Mouse (Mus musculus) adrenal gland, adult 18-20 months (tissue): ENCODE results near the gene Trmt44. TPM values are rescaled to one million over a fixed set of nuclear protein-coding genes. Genes with fewer than 3 reads are reported as not detected.
A peak's percentile ranks its signal among the peaks of the same experiment; 100 is the strongest.
"Not testable (repeated sequence)": the region's sequence is repeated elsewhere in the genome, so short reads cannot be mapped to it uniquely, and the experiment has no call there.

Experiments used
- DNase-seq, 2 experiments: peaks; one replicate each; pipeline ENCODE4 v3.0.0; 2021 to 2022; ENCODE audit warnings: low spot score in 2 of 2
- total RNA-seq, 2 experiments: library from RNA; stranded (reverse); gene quantifications; 1 replicate in 1 of 2; 2 replicates in 1 of 2; pipeline ENCODE4 v1.2.3; 2021

Gene Trmt44
- total RNA-seq, 2 experiments from 2014 or later: 7.1 to 7.7 TPM

DNA sequence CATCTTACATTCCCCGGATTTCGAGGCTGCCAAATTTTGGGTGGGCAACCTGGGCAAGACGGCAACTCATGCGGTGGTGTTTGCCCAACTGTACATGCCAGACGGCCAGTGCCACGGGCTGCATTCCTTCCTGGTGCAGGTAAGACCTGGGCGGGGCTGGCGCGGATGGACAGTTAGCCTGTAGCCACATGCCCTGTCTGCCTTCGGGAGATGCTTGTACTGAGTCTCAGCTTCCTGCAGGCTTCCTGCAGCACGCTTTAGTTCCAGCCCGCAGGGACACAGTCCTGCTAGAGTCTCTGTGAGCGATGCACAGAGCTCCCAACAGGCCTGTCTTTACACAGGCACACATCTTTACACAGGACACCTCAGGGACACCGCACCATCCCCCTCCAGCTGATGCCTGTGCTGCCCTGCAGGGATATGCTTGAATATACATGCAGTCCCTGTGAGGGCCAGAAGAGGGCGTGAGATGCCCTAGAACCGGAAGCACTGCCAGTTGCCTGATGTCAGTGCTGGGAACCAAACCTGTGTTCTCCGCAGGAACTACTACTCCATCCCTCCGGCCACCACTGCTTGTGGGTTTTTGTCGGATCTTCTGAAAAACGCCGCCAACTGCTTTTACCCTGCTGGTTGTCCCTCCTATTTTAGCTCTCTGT, 17.3 kb upstream of the Trmt44 start:
- no peak for DNase-seq

DNA sequence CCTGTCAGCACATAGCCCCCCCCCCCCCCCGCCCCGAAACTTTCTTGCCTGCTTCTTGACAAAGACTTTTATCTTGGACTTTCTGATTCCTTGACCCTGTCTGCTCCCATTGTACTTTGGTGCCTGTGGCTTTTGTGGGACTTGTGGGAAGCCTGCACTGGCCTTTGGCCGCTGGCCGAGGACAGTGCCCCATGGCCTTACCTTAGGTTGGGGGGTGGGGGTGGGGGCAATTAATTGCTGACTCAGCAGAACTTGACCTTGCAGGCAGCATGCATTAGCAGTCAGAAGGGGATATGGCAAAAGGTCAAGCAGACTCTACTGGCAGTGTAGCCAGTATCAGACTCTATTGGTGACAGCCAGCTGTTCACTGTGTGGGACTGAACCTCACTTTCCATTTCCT, 16.6 kb upstream of the Trmt44 start:
- no peak for DNase-seq

DNA sequence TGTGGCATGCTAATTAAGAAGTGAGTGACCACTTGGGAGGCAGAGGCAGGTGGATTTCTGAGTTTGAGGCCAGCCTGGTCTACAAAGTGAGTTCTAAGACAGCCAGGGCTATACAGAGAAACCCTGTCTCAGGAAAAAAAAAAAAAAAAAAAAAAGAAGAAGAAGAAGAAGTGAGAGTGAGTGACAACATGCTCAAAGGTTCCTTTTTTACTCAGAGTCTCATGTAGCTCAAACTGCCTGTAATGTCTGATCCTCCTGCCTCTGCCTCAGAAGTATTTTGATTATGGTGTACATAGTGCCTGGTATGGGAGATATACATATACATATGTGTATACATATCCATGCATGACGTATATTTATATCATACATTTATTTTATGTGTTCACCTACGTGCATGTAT, 9.4 kb upstream of the Trmt44 start:
- not testable (repeated sequence) for DNase-seq

DNA sequence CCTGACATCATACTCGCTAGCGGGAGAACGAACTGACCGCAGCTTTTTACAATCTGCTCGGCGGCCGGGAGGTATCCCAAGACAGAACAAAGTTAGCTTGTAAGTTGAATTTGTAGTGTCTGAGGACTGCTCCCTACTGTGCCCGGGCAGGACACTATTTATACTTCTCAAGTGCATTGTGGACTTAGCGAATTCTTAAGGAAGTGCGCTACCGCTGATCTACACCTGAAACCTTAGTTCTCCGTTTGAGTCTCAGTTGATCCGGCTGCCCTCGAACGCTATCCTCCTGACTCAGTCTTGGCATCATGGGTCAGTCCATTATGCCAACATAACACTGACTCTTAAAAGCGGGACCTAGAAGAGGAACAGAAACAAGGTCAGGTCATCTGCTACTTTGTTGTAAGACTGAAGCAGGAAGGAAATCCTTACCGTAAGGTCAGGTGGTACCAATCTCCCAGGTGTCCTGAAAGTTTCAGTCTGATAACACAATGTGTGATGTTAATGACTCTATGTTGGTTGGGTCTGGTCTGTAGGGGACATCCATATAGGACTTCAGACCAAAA, 8.4 kb upstream of the Trmt44 start:
- DNase-seq: no peak

- peak; percentile 94 to 95 for DNase-seq
Measured at GRCm38 (mm10) chr5:35582445-35583220, 7.8 kb upstream of the Trmt44 start, which contains the start of gene Acox3. Gene Acox3 (plus strand): TSS chr5:35583040.

GRCm38 (mm10) chr5:35580156-35580922, 5.5 kb upstream of the Trmt44 start:
- no peak for DNase-seq

DNA sequence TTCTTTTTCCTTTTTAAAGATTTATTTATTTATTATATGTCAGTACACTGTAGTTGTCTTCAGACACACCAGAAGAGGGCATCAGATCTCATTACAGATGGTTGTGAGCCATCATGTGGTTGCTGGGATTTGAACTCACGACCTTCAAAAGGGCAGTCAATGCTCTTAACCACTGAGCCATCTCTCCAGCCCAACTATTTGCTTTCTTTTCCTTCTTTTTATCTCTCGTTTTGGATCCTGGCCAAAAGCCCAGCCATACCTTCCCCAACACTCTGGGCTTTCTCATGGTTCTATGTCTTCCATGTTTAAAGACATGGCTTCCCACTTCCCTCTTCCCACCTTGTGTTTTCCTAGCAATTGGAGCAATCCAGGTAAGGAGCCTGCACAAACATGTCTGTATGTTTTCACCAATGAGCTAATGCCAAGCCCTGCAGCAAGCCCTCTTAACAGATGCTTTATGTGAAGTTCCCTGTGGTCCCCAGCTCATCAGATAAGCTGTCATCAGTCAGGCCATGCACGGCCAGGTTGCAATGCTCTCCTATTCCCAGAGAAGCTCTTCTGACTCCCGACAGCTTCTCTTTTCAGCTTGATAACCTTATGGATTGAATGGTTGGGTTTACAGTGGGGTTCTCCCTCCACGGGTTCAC, 4.5 kb upstream of the Trmt44 start:
- no peak for DNase-seq

GRCm38 (mm10) chr5:35578411-35578810, 3.5 kb upstream of the Trmt44 start:
- DNase-seq: no peak

- no peak for DNase-seq
Measured at GRCm38 (mm10) chr5:35576409-35577020, 1.6 kb upstream of the Trmt44 start.

GRCm38 (mm10) chr5:35571546-35571945, 3.3 kb downstream of the Trmt44 start:
- no peak for DNase-seq

DNA sequence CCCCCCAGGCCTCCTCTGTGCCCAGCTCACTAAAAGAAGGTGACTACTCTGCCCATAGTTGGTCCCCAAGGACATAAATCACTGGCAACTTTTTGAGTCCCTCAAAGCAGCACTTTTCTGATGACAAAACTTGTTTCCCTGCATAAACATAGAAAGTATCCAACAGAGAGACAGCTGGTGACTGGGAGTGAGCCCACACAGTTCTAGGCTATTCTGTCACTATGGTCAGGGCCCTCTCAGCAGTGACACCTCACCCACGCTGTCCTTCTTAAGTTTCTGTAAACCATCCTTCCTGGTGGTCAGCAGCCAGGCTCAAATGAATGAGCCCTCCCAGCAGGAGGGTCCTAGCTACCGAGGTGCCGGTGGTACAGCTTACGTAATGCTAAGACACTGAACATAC, 8.2 kb downstream of the Trmt44 start:
- no peak for DNase-seq

- DNase-seq: no peak
Measured at GRCm38 (mm10) chr5:35565217-35565616, 9.7 kb downstream of the Trmt44 start.

DNA sequence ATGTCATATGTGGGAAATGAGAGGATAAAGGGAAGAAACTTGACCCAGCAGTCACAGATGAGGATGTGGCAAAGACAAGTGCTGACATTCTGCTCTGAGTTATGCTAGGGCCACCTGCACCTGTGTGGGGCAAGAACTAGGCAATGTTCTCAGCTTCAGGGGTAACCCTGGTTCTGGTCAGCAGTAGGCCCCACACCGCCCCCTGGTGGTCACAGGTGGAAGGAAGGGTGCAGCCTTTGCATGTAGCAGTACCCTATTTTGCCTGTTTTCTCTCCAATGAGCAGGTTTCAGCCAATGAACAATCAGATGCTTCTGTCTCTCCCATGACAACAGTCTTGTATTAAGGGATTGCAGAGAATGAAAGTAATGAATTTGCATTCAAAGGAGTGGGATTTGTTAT, 11.4 kb downstream of the Trmt44 start:
- DNase-seq: peak; percentile 80 to 84

GRCm38 (mm10) chr5:35562616-35563015, 12.3 kb downstream of the Trmt44 start:
- no peak for DNase-seq

- DNase-seq: no peak
Measured at GRCm38 (mm10) chr5:35559447-35559846, 15.4 kb downstream of the Trmt44 start.

- no peak for DNase-seq
Measured at GRCm38 (mm10) chr5:35557946-35558621, 16.8 kb downstream of the Trmt44 start.

DNA sequence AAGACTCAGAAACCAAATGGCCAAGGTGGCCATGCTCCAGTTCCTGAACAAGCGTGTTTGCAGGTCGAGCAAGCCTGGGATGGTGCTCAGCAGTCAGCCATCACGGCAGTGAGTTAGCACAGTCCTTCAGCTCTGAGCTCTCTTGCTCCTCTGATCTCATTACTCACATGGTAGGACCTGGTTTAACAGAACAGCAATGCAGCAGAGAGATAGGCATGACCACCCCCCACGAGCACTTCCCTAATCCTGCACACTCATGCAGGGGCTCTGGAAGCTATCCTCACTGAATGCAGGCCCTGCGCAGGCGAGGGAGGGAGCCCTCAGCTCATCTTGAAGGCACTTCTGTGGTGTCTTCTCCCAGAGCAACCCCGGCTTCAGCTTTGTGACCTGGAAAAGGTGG, 18.5 kb downstream of the Trmt44 start:
- no peak for DNase-seq

GRCm38 (mm10) chr5:35552838-35553539, 21.9 kb downstream of the Trmt44 start:
- no peak for DNase-seq
